Mouse (Mus musculus): ENCODE results near the gene 4930412O13Rik. TPM values are rescaled to one million over a fixed set of nuclear protein-coding genes. Genes with fewer than 3 reads are reported as not detected.

The 4930412O13Rik gene
- total and polyA plus RNA-seq, 3 experiments: 0.28 TPM; not detected in 2

GRCm38 (mm10) chr2:9926194-9926904 lies 45.3 kb downstream of the 4930412O13Rik start:
- no peak for DNase-seq (ENCODE audit: low read depth, low spot score)
- Histone ChIP-seq H3K4me1 (ENCODE audit: control insufficient read depth in 1 of 2, insufficient read depth in 2 of 2, low read length in 2 of 2) (no peaks in the 10 kb centered on the region), H3K79me2 (ENCODE audit: control insufficient read depth, insufficient read depth, low read length, poor library complexity) (no peaks in the 10 kb centered on the region), H3K27me3 (ENCODE audit: control insufficient read depth in 1 of 2, insufficient read depth in 2 of 2, low read length in 2 of 2) (no peaks in the 10 kb centered on the region), H3K36me3 (ENCODE audit: control insufficient read depth in 1 of 2, insufficient read depth in 2 of 2, low read length in 2 of 2) (no peaks in the 10 kb centered on the region; a peak in 2 of 4 replicates), H3K9ac (ENCODE audit: control insufficient read depth, low read depth, low read length, poor library complexity, severe bottlenecking) (no peak overlapping the region), H3K4me3 (ENCODE audit: control insufficient read depth in 1 of 2, insufficient read depth in 1 of 2, low read depth in 2 of 2, low read length in 2 of 2) (no peak overlapping the region), H3K27ac (ENCODE audit: control insufficient read depth, low read depth, low read length) (no peak overlapping the region), H3K9me3 (replicated peaks; ENCODE audit: insufficient read depth, low read length) (no peaks in the 10 kb centered on the region)
- TF ChIP-seq POLR2A (IDR thresholded peaks at IDR 0.05; ENCODE audit: control insufficient read depth in 1 of 2, insufficient read depth in 1 of 2, low read depth in 1 of 2, low read length in 2 of 2, poor library complexity in 1 of 2) (no peak), MAX (IDR thresholded peaks at IDR 0.05; ENCODE audit: low read length) (no peak), ZKSCAN1 (IDR thresholded peaks at IDR 0.05; ENCODE audit: low read depth, low read length) (no peak), SMC3 (IDR thresholded peaks at IDR 0.05; ENCODE audit: low read depth, low read length) (no peak), BHLHE40 (IDR thresholded peaks at IDR 0.05; ENCODE audit: borderline replicate concordance, low read depth, low read length) (no peak), TAL1 (IDR thresholded peaks at IDR 0.05; ENCODE audit: low read length) (no peak), MXI1 (IDR thresholded peaks at IDR 0.05; ENCODE audit: low read depth, low read length) (no peak), E2F4 (IDR thresholded peaks at IDR 0.05; ENCODE audit: borderline replicate concordance, low read depth, low read length) (no peak), RAD21 (IDR thresholded peaks at IDR 0.05; ENCODE audit: low read depth, low read length) (no peak), MEF2A (IDR thresholded peaks at IDR 0.05; ENCODE audit: extremely low read depth, insufficient replicate concordance, low read depth, low read length, poor library complexity, severe bottlenecking) (no peak), GABPA (IDR thresholded peaks at IDR 0.05; ENCODE audit: low read depth, low read length) (no peak), USF1 (IDR thresholded peaks at IDR 0.05; ENCODE audit: low read depth, low read length) (no peak)

- Histone ChIP-seq H3K36me3 (ENCODE audit: control insufficient read depth in 1 of 2, insufficient read depth in 2 of 2, low read length in 2 of 2) (no peaks in the 10 kb centered on the region; a peak in 2 of 4 replicates), H3K4me3 (ENCODE audit: control insufficient read depth in 1 of 2, insufficient read depth in 1 of 2, low read depth in 2 of 2, low read length in 2 of 2) (no peak overlapping the region), H3K27ac (ENCODE audit: control insufficient read depth, low read depth, low read length) (no peak overlapping the region), H3K27me3 (ENCODE audit: control insufficient read depth in 1 of 2, insufficient read depth in 2 of 2, low read length in 2 of 2) (no peaks in the 10 kb centered on the region), H3K79me2 (ENCODE audit: control insufficient read depth, insufficient read depth, low read length, poor library complexity) (no peaks in the 10 kb centered on the region), H3K9me3 (replicated peaks; ENCODE audit: insufficient read depth, low read length) (no peaks in the 10 kb centered on the region), H3K4me1 (ENCODE audit: control insufficient read depth in 1 of 2, insufficient read depth in 2 of 2, low read length in 2 of 2) (no peaks in the 10 kb centered on the region), H3K9ac (ENCODE audit: control insufficient read depth, low read depth, low read length, poor library complexity, severe bottlenecking) (no peak overlapping the region)
- no peak for DNase-seq (ENCODE audit: low read depth, low spot score)
- TF ChIP-seq GABPA (IDR thresholded peaks at IDR 0.05; ENCODE audit: low read depth, low read length): no peak
- no peak for TF ChIP-seq POLR2AphosphoS2 (IDR thresholded peaks at IDR 0.05; ENCODE audit: low read length)
Measured at GRCm38 (mm10) chr2:9926905-9927283, 45.8 kb downstream of the 4930412O13Rik start.

Other genes starting within 250 kb of the 4930412O13Rik start
- 0.50 and 1.5 TPM in 2 replicates for gene 9230102O04Rik, start 8.3 kb downstream of the 4930412O13Rik start, total RNA-seq (2012; rRNA removed)
- gene 9230102O04Rik, start 8.3 kb downstream of the 4930412O13Rik start, polyA plus RNA-seq (2012; ENCODE audit: insufficient read depth in 1 of 2, insufficient read length in 2 of 2, low read depth in 1 of 2, low replicate concordance in 2 of 2, missing spikeins in 1 of 2): 1 to 10 TPM in 1 of 2 experiments, not detected in 1; 2.4 TPM
- gene Gata3, start 8.8 kb downstream of the 4930412O13Rik start, total RNA-seq (2012; rRNA removed): 0.12 and 0.46 TPM in 2 replicates
- gene Gata3, start 8.8 kb downstream of the 4930412O13Rik start, polyA plus RNA-seq (2012; ENCODE audit: insufficient read depth in 1 of 2, insufficient read length in 2 of 2, low read depth in 1 of 2, low replicate concordance in 2 of 2, missing spikeins in 1 of 2): 1 to 10 TPM in 1 of 2 experiments, not detected in 1; 2.0 TPM
- 8.3 and 9.1 TPM in 2 replicates for gene Taf3, start 167.3 kb downstream of the 4930412O13Rik start, total RNA-seq (2012; rRNA removed)
- 10 to 100 TPM in 1 of 2 experiments, not detected in 1; 20.9 TPM for gene Taf3, start 167.3 kb downstream of the 4930412O13Rik start, polyA plus RNA-seq (2012; ENCODE audit: insufficient read depth in 1 of 2, insufficient read length in 2 of 2, low read depth in 1 of 2, low replicate concordance in 2 of 2, missing spikeins in 1 of 2)
- gene Atp5c1, start 199.3 kb downstream of the 4930412O13Rik start, total RNA-seq (2012; rRNA removed): 414 and 425 TPM in 2 replicates
- gene Atp5c1, start 199.3 kb downstream of the 4930412O13Rik start, polyA plus RNA-seq (2012; ENCODE audit: insufficient read depth in 1 of 2, insufficient read length in 2 of 2, low read depth in 1 of 2, low replicate concordance in 2 of 2, missing spikeins in 1 of 2): 100 to 1,000 TPM; 280 to 381 TPM
- 23.4 and 25.7 TPM in 2 replicates for gene Kin, start 199.3 kb downstream of the 4930412O13Rik start, total RNA-seq (2012; rRNA removed)
- 10 to 100 TPM in 1 of 2 experiments, not detected in 1; 33.5 TPM for gene Kin, start 199.3 kb downstream of the 4930412O13Rik start, polyA plus RNA-seq (2012; ENCODE audit: insufficient read depth in 1 of 2, insufficient read length in 2 of 2, low read depth in 1 of 2, low replicate concordance in 2 of 2, missing spikeins in 1 of 2)

Data from MEL (cell line).